Mouse (Mus musculus): ENCODE measurements around the gene Tmem178.
A peak's percentile ranks its signal among the peaks of the same experiment; 100 is the strongest.
"Not testable (repeated sequence)": the region's sequence is repeated elsewhere in the genome, so short reads cannot be mapped to it uniquely, and the experiment has no call there.

The Tmem178 gene

GRCm38 (mm10) chr17:80943835-80944529 is 450 bp upstream of the Tmem178 start:
- peak; percentile 64 for ATAC-seq (ENCODE audit: insufficient number of reproducible peaks, low FRiP score, low TSS enrichment)

DNA sequence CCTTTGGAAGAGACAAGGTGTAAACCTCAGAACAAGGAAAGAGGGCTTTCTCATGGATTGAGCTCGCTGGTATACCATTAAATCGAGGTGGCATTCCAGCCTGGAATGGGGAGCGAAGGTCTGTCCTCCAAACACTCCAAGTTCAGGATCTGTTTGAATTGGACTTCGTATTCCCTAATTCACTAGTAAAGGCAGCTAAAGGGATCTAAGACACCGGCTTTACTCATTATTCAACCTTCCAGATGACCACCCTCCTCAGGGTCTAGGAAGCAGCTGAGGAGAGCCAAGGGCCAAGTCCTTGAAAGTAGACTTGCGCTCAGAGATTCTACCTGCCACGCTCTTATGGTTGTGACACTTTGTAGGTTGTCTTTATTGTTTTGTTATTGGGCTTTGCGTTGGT is 1.1 kb downstream of the Tmem178 start:
- ATAC-seq (ENCODE audit: insufficient number of reproducible peaks, low FRiP score, low TSS enrichment), result not testable (repeated sequence)

DNA sequence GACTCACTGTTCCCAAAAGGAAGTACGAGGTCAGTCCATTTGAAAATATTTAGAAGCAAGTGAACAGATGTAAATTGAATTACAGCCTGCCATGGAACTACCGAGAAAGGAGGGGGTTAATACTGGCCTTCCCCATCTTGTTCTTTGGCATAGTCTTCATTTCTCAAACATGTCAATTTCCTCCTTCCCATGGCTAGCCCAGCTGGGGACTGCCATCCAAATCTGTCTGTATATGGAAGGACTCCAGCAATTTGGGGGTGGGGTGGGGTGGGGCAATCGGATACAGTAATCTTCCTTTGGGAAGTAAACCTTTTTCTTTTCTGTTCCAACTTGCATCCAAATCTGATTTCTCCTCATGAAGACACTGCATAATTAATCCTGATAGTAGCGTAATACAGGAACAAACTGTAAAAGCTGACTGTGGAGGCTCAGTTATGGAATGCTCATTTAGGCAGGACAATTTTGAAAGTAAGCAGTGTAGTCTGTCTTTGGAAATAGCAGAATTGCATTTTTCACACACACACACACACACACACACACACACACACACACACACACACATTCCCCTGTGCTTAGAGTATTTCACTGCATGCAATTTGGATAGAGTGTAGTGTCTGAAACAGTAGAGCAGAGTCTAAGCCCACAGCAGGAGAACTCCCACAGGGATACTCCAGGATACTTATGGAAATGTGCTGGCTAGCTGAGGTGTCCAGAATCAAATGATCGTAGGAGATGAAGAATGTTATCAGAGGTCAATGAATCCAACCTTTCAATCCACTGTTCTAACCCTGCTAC is 1.9 kb downstream of the Tmem178 start:
- peak; percentile 63; the same call in 1 of the 2 replicates for ATAC-seq (ENCODE audit: insufficient number of reproducible peaks, low FRiP score, low TSS enrichment)

DNA sequence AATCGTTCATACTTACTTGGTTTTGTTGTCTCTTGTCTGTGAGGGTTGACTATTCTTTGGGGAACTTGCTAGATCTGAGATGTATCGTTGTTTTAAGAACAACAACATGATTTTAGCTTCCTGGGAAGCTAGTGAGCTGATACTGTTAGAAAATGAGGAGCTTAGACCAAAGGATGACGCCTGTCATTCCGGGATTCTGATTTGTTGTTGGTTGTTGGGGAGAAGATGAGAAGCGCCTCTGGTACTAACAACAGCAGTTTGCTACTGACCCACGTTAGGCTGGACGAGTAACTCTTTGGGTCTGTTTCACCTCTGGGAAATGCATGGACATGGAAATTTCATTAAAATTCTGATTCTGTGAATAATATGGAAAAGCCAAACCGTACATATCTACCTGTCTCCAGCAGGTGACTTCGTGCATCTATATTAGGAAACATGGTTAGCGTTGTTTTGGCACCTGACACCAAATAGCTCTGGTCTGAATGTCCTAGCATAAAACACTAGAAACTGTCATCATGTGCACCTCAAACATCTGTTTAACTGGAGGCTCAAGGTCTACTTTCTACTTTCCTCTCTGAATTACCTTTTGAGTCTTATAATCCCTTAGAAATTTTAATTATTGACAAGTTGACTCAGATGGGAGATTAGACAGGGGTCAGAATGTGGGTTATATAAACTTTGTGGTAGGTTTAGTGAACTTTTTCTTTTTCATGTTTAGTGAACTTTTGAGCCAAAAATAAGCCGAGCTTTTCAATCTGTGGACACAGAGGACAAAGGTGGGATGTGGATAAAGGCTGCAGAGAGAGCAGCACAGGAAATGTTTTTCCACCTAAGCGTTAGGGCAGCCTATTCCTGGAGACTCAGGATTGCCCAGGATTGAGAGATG is 2.9 kb downstream of the Tmem178 start:
- no peak for ATAC-seq (ENCODE audit: insufficient number of reproducible peaks, low FRiP score, low TSS enrichment)

GRCm38 (mm10) chr17:80949382-80949781 is 5.0 kb downstream of the Tmem178 start:
- ATAC-seq (ENCODE audit: insufficient number of reproducible peaks, low FRiP score, low TSS enrichment), result no peak

- ATAC-seq (ENCODE audit: insufficient number of reproducible peaks, low FRiP score, low TSS enrichment), result no peak
Observed at GRCm38 (mm10) chr17:80949895-80950294, 5.5 kb downstream of the Tmem178 start.

- peak; percentile 47; the same call in 1 of the 2 replicates for ATAC-seq (ENCODE audit: insufficient number of reproducible peaks, low FRiP score, low TSS enrichment)
Observed at GRCm38 (mm10) chr17:80952305-80952704, 7.9 kb downstream of the Tmem178 start.

DNA sequence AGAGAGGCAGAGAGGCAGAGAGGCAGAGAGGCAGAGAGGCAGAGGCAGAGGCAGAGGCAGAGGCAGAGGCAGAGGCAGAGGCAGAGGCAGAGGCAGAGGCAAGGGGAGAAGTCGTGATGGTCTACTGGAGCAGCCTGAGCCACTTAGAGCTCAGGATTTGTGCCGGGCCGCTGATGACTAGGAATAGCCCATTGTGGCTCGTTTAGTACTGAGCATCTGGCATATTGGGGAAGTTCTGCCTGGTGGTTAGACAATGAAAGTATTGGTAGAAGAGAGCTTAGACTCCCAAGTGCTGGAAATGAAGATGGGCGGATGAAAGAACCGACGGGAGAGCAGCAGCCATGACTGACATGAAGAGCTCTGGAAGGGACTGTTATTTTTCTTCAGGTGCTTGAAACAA is 11.0 kb downstream of the Tmem178 start:
- ATAC-seq (ENCODE audit: insufficient number of reproducible peaks, low FRiP score, low TSS enrichment), result no peak

- ATAC-seq (ENCODE audit: insufficient number of reproducible peaks, low FRiP score, low TSS enrichment), result no peak
Observed at GRCm38 (mm10) chr17:80955998-80956811, 11.8 kb downstream of the Tmem178 start.

- no peak for ATAC-seq (ENCODE audit: insufficient number of reproducible peaks, low FRiP score, low TSS enrichment)
Observed at GRCm38 (mm10) chr17:80958332-80958731, 13.9 kb downstream of the Tmem178 start.

- no peak for ATAC-seq (ENCODE audit: insufficient number of reproducible peaks, low FRiP score, low TSS enrichment)
Observed at GRCm38 (mm10) chr17:80959840-80960239, 15.4 kb downstream of the Tmem178 start.

DNA sequence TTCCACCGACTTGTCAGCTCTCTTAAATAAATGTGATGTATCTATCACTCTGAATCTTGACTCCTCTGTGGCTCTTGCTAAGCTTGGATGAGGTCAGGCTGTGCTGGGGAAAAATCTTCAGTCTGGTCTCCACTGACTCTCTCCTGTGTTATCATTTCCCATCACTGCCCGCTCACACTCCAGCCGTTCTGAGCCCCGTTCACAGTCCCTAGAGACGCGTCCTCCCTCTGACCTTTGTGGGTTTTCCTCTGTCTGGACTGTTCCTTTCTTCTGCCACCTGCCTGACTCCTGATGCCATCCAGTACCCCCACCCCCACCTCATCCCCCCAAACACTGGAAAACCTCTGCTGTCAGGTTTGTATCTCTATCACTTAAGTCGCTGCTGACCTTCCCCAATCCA is 23.0 kb downstream of the Tmem178 start:
- ATAC-seq (ENCODE audit: insufficient number of reproducible peaks, low FRiP score, low TSS enrichment), result no peak

DNA sequence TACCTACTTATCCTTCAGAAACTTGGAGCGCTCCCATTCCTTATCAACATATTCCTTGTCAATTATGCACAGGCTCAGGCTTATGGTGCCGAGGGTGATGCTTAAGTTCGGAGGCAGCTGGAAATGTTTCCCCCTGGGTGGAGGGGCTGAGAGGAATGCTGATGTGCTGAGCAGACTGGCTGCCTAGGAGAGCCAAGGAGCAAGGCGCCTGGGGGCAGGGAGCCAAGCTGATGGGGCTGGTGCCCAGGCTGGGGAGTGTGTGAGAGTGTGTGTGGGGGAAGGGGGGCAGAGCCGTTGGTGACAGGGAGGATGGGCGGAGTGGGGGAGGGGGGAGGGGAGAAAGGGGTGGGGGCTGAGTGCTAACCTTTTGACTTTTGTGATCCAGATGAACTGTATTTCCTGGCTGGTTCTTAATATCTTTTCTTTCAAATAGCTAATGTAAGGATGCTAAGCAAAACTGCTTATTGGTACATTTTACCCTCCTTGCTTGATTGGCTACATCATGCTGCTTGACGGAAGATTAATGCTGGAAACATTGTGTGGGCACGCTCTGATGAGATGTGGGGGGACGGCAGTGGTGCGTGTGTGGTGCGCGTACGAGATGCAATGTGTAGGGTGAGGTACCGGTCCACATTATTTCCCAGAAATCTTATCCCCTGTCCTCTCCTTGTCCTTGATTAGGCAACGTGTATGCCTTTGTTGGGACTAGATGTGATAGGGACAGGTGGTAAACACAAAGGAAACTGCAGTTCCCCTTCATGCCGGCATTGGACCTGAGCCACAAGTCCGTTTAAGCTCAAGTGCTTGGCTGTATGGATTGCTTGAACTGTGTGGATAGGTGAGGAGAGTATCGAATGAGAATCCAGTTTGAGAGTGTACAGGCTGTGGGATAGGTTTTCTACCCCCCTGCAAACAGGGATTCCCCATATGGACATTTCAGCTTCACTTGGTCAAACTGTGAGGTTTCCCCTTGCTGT is 25.5 kb downstream of the Tmem178 start:
- peak; percentile 55; the same call in 1 of the 2 replicates for ATAC-seq (ENCODE audit: insufficient number of reproducible peaks, low FRiP score, low TSS enrichment)

GRCm38 (mm10) chr17:80970716-80971115 is 26.3 kb downstream of the Tmem178 start:
- ATAC-seq (ENCODE audit: insufficient number of reproducible peaks, low FRiP score, low TSS enrichment), result no peak

DNA sequence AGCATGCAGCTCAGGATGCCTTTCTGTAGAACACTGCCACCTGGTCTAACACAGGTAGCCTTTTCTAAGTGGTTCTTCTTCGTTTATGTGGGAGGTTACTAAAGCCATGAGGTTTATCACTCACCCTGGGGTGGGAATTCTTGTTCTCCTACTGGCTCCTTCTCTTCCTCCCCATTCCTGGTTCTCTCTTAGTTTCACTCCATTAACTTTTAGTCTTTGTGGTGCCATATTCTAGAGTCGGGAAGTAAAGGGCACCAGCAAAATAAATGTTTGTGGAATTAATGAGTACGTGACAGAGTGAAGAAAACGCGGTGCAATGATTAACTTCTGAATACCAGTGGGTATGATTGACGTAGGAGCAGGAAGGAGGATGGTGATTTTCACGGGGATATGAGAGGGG is 28.5 kb downstream of the Tmem178 start:
- no peak for ATAC-seq (ENCODE audit: insufficient number of reproducible peaks, low FRiP score, low TSS enrichment)

- no peak for ATAC-seq (ENCODE audit: insufficient number of reproducible peaks, low FRiP score, low TSS enrichment)
Observed at GRCm38 (mm10) chr17:80977245-80977644, 32.8 kb downstream of the Tmem178 start.

DNA sequence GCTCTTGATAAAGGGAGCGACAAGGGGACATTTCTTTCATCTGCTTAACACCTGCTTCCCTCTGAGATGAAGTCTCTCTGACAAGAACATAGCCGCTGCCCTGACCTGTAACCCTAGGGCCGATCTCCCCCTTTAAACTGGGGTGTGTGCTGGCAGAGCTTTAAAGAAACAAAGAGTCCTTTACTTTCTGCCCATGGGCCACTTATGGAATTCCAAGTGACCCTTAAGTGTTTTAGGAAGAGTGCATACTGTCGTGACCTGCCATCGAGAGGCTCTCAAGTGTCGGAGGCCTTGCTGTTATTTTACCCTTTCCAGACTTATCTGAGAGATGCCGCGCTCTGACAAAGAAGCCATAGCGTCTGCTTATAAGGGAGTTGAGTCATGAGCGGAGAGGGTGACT is 35.7 kb downstream of the Tmem178 start:
- no peak for ATAC-seq (ENCODE audit: insufficient number of reproducible peaks, low FRiP score, low TSS enrichment)

DNA sequence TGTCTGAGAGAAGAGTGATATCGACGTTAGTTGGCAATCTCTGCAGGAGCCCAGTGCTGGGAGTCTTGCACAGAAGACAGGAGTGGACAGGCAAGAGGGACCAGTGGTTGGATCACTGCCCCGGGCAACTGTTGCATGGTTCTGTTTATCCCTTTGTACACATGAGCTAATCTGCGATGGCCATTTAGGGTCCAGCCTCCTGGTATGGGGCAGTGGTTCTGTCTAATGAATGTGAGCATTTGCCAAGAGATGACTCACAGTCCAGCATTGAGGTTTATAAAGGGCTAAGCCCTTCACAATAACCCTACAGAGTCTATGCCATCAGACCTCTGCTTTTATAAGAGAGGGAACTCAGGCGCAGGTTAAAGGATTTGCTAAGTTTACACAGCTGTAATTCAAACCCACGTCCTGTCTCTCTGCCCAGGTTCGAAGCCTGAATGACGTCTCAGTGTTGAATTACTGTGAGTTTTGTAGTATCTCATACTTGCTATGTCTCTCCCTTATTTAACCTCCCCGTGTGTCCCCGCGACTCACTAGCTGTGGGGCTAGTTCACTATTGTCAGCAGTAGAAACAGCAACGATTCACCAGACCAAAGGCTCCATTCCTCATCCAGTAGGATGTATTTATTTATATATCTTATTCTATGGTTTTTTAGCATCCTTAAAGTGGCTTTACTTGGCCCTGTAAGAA is 37.4 kb downstream of the Tmem178 start:
- ATAC-seq (ENCODE audit: insufficient number of reproducible peaks, low FRiP score, low TSS enrichment), result peak; percentile 54
